Mouse (Mus musculus) midbrain, embryonic 16.5 days (tissue): ENCODE data around the gene Kif5c. TPM values are rescaled to one million over a fixed set of nuclear protein-coding genes. Genes with fewer than 3 reads are reported as not detected.

Experiments
- ATAC-seq: fragments of 200-750 bp; cut with Nextera tagmentation; 2 replicates; pipeline ENCODE4 v1.8.0; 2017; ENCODE audit warnings: moderate TSS enrichment
- H3K27ac ChIP-seq: fragments of 300-500 bp; sonication (generic); 2 replicates; pipeline ENCODE4 v1.5.1; 2014; ENCODE audit warnings: mild to moderate bottlenecking, low read length, mixed read lengths
- H3K27me3 ChIP-seq: fragments of 300-500 bp; sonication (generic); 2 replicates; pipeline ENCODE4 v1.6.1; 2014; ENCODE audit warnings: low read depth, low read length, mixed read lengths; ENCODE audit not compliant: control insufficient read depth, insufficient read depth
- H3K36me3 ChIP-seq: fragments of 300-500 bp; sonication (generic); 2 replicates; pipeline ENCODE4 v1.6.1; 2014; ENCODE audit warnings: mild to moderate bottlenecking, low read length, moderate library complexity, mixed read lengths; ENCODE audit not compliant: control insufficient read depth, insufficient read depth
- H3K4me1 ChIP-seq: fragments of 300-500 bp; sonication (generic); 2 replicates; pipeline ENCODE4 v1.6.1; 2014; ENCODE audit warnings: mild to moderate bottlenecking, low read length, mixed read lengths; ENCODE audit not compliant: control insufficient read depth, insufficient read depth
- H3K4me2 ChIP-seq: fragments of 300-500 bp; sonication (generic); 2 replicates; pipeline ENCODE4 v1.6.1; 2014; ENCODE audit warnings: mild to moderate bottlenecking, low read length, mixed read lengths
- H3K4me3 ChIP-seq: fragments of 300-500 bp; sonication (generic); 2 replicates; pipeline ENCODE4 v1.5.1; 2014; ENCODE audit warnings: low read depth, mild to moderate bottlenecking, low read length, moderate library complexity, mixed read lengths
- H3K9ac ChIP-seq: fragments of 300-500 bp; sonication (generic); 2 replicates; pipeline ENCODE4 v1.6.1; 2014; ENCODE audit warnings: low read depth, low read length, mixed read lengths
- H3K9me3 ChIP-seq: fragments of 300-500 bp; sonication (generic); replicated peaks from 2 replicates; pipeline ENCODE4 v1.6.1; 2014; ENCODE audit warnings: mild to moderate bottlenecking, low read length, mixed read lengths; ENCODE audit not compliant: control insufficient read depth, poor library complexity, severe bottlenecking
- WGBS: fragments of 180-500 bp; shearing (Covaris S2); extraction: QIAGEN DNeasy Blood & Tissue Kit; methylation state at CpG from one replicate; pipeline ENCODE4 v1.1.7; 2014; 5-methylcytosine and 5-hydroxymethylcytosine counted together
- polyA plus RNA-seq: library from polyadenylated mRNA; unstranded; fragments of >200 nt; fragmentation: Nextera tagmentation; extraction: Ambion mirVana; gene quantifications from 2 replicates; pipeline ENCODE4 v1.2.1, GENCODE M21; 2015

Kif5c gene
- polyA plus RNA-seq, 1 experiment from 2014 or later: 194 TPM

GRCm38 (mm10) chr2:49582546-49582945 lies 36.6 kb upstream of the Kif5c start:
- no peaks in the 10 kb centered on the region for H3K4me1 ChIP-seq
- no peak overlapping the region for H3K4me3 ChIP-seq
- no peak overlapping the region for H3K9ac ChIP-seq
- 82% methylated on average over 5 of the region's 5 CpGs for WGBS
- no peak overlapping the region for H3K27ac ChIP-seq
- H3K36me3 ChIP-seq: no peaks in the 10 kb centered on the region
- no peak for ATAC-seq
- H3K27me3 ChIP-seq: no peaks in the 10 kb centered on the region
- 0 out of 2 replicates have a peak, but pooled peaks cover 1% of the 10 kb centered on the region for H3K9me3 ChIP-seq
- H3K4me2 ChIP-seq: no peak overlapping the region

- no peak overlapping the region for H3K27ac ChIP-seq
- no peak overlapping the region for H3K9ac ChIP-seq
- no peak for ATAC-seq
- no peaks in the 10 kb centered on the region for H3K4me1 ChIP-seq
- no peak overlapping the region for H3K4me2 ChIP-seq
- WGBS: 96% methylated on average over 2 of the region's 2 CpGs
- H3K36me3 ChIP-seq: no peaks in the 10 kb centered on the region
- H3K4me3 ChIP-seq: no peak overlapping the region
- H3K27me3 ChIP-seq: no peaks in the 10 kb centered on the region
- 0 out of 2 replicates have a peak, but pooled peaks cover 3% of the 10 kb centered on the region for H3K9me3 ChIP-seq
Measured at GRCm38 (mm10) chr2:49583311-49583710, 35.8 kb upstream of the Kif5c start.

DNA sequence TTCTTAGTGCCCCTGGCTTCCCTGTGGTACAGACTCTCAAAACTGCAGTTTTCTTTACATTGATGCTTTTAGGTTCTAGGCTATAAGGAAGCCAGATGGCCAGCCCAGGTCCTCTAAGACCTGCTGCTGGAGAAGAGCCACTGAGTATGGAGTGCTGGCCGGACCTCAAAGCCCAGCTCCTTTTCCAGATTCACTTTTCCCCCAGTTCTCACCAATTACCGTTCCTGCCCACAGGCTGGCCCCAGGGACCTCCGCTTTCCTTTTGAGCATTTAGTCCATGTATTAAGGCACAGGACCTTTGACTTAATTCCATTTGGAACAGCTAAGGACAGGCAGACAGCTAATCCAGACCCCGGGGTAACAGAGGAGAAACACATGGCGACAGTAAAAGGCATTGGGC lies 28.6 kb upstream of the Kif5c start:
- 62% methylated on average over 5 of the region's 5 CpGs for WGBS
- H3K36me3 ChIP-seq: no peaks in the 10 kb centered on the region
- no peak overlapping the region for H3K9ac ChIP-seq
- no peaks in the 10 kb centered on the region for H3K4me1 ChIP-seq
- no peak overlapping the region for H3K4me3 ChIP-seq
- no peak overlapping the region for H3K4me2 ChIP-seq
- H3K27ac ChIP-seq: no peak overlapping the region
- no peaks in the 10 kb centered on the region for H3K27me3 ChIP-seq
- ATAC-seq: no peak
- H3K9me3 ChIP-seq: 0 out of 2 replicates have a peak, but pooled peaks cover 3% of the 10 kb centered on the region

DNA sequence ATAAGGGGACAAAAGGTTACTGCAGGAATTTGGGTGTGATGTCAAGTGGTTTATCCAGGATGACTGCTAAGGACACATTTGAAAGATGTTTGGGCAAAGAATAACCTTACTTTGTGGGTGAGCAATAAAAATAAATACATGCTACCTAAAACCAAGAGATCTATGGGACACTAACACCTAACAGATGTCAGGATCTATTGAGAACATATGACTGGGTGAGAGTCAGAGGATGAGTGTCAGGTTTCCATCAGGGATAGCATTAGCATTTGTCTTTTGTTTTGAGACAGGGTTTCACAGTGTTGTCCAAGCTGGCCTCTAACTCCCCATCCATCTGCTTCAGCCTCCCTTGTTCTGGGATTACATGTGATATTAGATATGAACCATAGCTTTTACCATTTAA lies 26.2 kb upstream of the Kif5c start:
- Histone ChIP-seq H3K27ac (no peak overlapping the region), H3K4me3 (no peak overlapping the region), H3K4me2 (no peak overlapping the region), H3K4me1 (no peaks in the 10 kb centered on the region), H3K36me3 (no peaks in the 10 kb centered on the region), H3K9ac (no peak overlapping the region), H3K27me3 (no peaks in the 10 kb centered on the region), H3K9me3 (no peaks in the 10 kb centered on the region)
- ATAC-seq: no peak

- Histone ChIP-seq H3K4me1 (no peaks in the 10 kb centered on the region), H3K4me2 (no peak overlapping the region), H3K4me3 (no peak overlapping the region), H3K36me3 (no peaks in the 10 kb centered on the region), H3K27me3 (no peaks in the 10 kb centered on the region), H3K27ac (no peak overlapping the region), H3K9me3 (no peaks in the 10 kb centered on the region), H3K9ac (no peak overlapping the region)
- WGBS: 89% methylated on average over 7 of the region's 7 CpGs
- no peak for ATAC-seq
Measured at GRCm38 (mm10) chr2:49594886-49595285, 24.2 kb upstream of the Kif5c start.

- Histone ChIP-seq H3K4me1 (peaks cover 4% of the 10 kb centered on the region; the same call in 1 of the 2 replicates), H3K4me2 (no peak overlapping the region), H3K9ac (no peak overlapping the region), H3K27me3 (no peaks in the 10 kb centered on the region), H3K36me3 (no peaks in the 10 kb centered on the region), H3K27ac (no peak overlapping the region), H3K4me3 (no peak overlapping the region), H3K9me3 (no peaks in the 10 kb centered on the region)
- 84% methylated on average over 3 of the region's 3 CpGs for WGBS
- no peak for ATAC-seq
Measured at GRCm38 (mm10) chr2:49596318-49596717, 22.8 kb upstream of the Kif5c start.

DNA sequence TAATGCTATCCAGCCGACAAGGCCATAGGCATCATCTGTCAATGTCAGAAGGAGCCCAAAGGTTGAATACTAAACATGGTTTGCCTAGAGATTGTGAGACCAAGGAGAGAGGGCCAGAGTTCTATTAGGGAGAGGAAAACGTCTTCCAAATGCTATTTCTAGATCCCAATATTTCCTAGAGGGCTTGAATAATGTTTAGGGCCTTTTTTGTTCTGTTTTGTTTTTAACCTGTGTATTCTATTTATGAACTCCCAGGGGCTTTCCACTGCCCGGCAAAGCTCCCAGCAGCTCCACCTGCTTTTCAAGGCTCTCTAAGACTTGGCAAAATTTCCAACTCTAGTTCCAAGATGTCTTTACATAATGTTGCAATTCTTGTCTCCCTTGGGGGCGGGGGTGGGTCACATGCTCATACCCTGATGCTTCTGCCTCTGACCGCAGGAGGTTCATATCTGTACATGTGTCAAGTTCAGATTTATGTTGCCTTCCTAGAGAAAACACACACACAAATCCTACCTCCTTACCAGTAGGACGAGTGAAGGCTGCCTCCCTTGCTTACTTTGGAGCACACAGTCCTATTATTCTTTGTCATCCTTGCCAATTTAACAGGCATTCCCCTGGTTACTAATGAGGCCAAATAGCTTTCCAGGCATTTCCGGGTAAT lies 18.9 kb upstream of the Kif5c start:
- H3K9ac ChIP-seq: no peak overlapping the region
- H3K4me2 ChIP-seq: no peak overlapping the region
- H3K27ac ChIP-seq: no peak overlapping the region
- no peak overlapping the region for H3K4me3 ChIP-seq
- WGBS: 61% methylated on average over 7 of the region's 7 CpGs
- H3K9me3 ChIP-seq: no peaks in the 10 kb centered on the region
- peaks cover 4% of the 10 kb centered on the region; the same call in 1 of the 2 replicates for H3K4me1 ChIP-seq
- no peak for ATAC-seq
- no peaks in the 10 kb centered on the region for H3K27me3 ChIP-seq
- H3K36me3 ChIP-seq: no peaks in the 10 kb centered on the region

DNA sequence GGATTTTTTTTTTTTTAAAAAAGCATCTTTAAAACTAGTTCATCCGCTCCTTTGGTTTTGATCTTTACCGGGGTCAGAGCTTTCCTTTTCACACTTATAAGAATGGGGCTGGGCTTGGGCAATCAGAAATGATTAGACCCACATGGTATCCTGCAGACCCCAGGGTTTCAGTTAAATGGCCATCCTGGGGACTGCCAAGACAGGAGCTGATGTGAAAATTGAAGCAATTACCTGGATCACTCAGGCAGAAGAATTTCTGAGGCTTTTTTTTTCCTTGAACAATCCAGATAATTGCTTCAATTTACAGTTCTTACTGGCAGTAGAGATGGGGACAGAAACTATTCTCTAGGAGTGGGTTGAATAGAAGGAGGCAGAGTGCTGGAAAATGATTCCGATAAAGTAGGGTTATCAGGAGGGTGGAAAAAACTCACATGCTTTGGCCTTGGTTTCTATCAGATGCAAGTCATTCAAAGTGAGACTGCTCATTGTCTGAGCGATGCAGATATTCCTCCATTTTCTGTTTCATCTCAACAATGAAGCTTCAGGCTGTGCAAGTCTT lies 16.2 kb upstream of the Kif5c start:
- Histone ChIP-seq H3K4me1 (peaks cover 4% of the 10 kb centered on the region; the same call in 1 of the 2 replicates), H3K27ac (peak overlapping the region; percentile 57; the same call in 1 of the 2 replicates), H3K9ac (no peak overlapping the region), H3K27me3 (no peaks in the 10 kb centered on the region), H3K9me3 (no peaks in the 10 kb centered on the region), H3K4me3 (no peak overlapping the region), H3K36me3 (no peaks in the 10 kb centered on the region), H3K4me2 (no peak overlapping the region)
- no peak; the same call in 1 of the 2 replicates for ATAC-seq
- 61% methylated on average over 4 of the region's 4 CpGs for WGBS

DNA sequence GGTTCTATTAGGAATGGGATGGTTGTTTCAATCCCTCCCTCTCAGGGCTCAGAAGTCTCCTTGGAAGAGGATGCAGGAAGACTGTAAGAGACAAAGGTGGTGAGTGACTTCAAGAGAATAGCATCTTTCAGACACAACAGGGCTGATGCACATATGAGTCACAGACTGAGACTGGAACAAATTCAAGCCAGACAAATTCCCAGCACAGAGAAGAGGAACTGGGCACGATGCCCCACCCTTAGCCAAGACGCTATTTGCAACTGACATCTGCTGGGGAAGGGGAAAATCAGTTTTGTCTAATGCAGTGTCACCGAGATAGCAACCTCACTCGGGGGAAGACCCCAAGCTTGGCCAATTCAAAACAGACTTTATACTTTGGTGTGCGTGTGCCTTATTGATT lies 9.5 kb upstream of the Kif5c start:
- Histone ChIP-seq H3K4me2 (no peak overlapping the region), H3K4me1 (no peaks in the 10 kb centered on the region), H3K36me3 (no peaks in the 10 kb centered on the region), H3K4me3 (no peak overlapping the region), H3K27ac (no peak overlapping the region), H3K9me3 (no peaks in the 10 kb centered on the region), H3K27me3 (no peaks in the 10 kb centered on the region), H3K9ac (no peak overlapping the region)
- WGBS: 71% methylated on average over 5 of the region's 5 CpGs
- ATAC-seq: no peak
